Mouse (Mus musculus) lung, embryonic 14.5 days (tissue): ENCODE data around the gene Pax8. TPM values are rescaled to one million over a fixed set of nuclear protein-coding genes. Genes with fewer than 3 reads are reported as not detected.

Experiments
- ATAC-seq: fragments of 200-750 bp; cut with Nextera tagmentation; 2 replicates; pipeline ENCODE4 v1.8.0; 2017; ENCODE audit warnings: mild to moderate bottlenecking, moderate TSS enrichment, moderate library complexity; ENCODE audit not compliant: insufficient read depth
- DNase-seq: peaks from one replicate; pipeline ENCODE4 v3.0.0-alpha.2; 2015
- H3K27ac ChIP-seq: fragments of 300-500 bp; sonication (generic); 2 replicates; pipeline ENCODE4 v1.5.1; 2014; ENCODE audit warnings: low read depth, mild to moderate bottlenecking, moderate library complexity
- H3K27me3 ChIP-seq: fragments of 300-500 bp; sonication (generic); 2 replicates; pipeline ENCODE4 v1.6.1; 2014; ENCODE audit warnings: low read length, control low read depth; ENCODE audit not compliant: insufficient read depth
- H3K36me3 ChIP-seq: fragments of 300-500 bp; sonication (generic); 2 replicates; pipeline ENCODE4 v1.6.1; 2014; ENCODE audit warnings: control low read depth; ENCODE audit not compliant: insufficient read depth
- H3K4me1 ChIP-seq: fragments of 300-500 bp; sonication (generic); 2 replicates; pipeline ENCODE4 v1.6.1; 2014; ENCODE audit warnings: antibody characterized with exemption, control low read depth; ENCODE audit not compliant: insufficient read depth
- H3K4me2 ChIP-seq: fragments of 300-500 bp; sonication (generic); 2 replicates; pipeline ENCODE4 v1.6.1; 2014; ENCODE audit warnings: mild to moderate bottlenecking
- H3K4me3 ChIP-seq: fragments of 300-500 bp; sonication (generic); 2 replicates; pipeline ENCODE4 v1.5.1; 2014; ENCODE audit warnings: low read depth, low read length
- H3K9ac ChIP-seq: fragments of 300-500 bp; sonication (generic); 2 replicates; pipeline ENCODE4 v1.6.1; 2014
- H3K9me3 ChIP-seq: fragments of 300-500 bp; sonication (generic); 2 replicates; pipeline ENCODE4 v1.6.1; 2016; ENCODE audit warnings: low read depth, low read length, control low read depth
- CTCF ChIP-seq: IDR thresholded peaks from 2 replicates; pipeline ENCODE4 v1.5.1; 2016; ENCODE audit warnings: antibody characterized with exemption, low read depth
- WGBS: fragments of 180-500 bp; shearing (Covaris S2); extraction: QIAGEN DNeasy Blood & Tissue Kit; methylation state at CpG from one replicate; pipeline ENCODE4 v1.1.7; 2014; 5-methylcytosine and 5-hydroxymethylcytosine counted together
- polyA plus RNA-seq: library from polyadenylated mRNA; unstranded; fragments of >200 nt; fragmentation: Nextera tagmentation; extraction: Ambion mirVana; gene quantifications from 2 replicates; pipeline ENCODE4 v1.2.1, GENCODE M21; 2014

Pax8 gene
- polyA plus RNA-seq, 1 experiment from 2014 or later, result not detected

DNA sequence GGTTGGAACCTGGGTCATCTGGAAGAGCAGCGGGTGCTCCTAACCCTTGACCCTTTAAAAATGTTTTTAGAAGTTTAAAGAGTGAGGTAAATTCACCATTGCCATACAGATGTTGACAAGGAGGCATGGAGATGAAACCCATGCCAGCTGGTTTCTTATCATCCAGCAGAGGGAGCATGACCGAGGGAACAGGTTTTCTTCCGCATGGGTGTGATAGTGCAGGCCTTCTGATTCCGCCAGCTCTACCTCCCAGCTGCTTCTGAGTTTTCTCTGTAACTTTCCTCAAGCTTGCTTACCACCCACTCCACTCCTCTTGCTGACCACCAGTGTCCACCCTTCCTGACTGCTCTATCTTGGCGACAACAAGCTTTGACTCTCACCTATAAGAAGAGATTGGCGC, 15.2 kb upstream of the Pax8 start:
- Histone ChIP-seq H3K4me1 (no peaks in the 10 kb centered on the region), H3K4me3 (no peak overlapping the region), H3K36me3 (no peaks in the 10 kb centered on the region), H3K27ac (no peak overlapping the region), H3K9ac (no peak overlapping the region), H3K9me3 (no peaks in the 10 kb centered on the region), H3K4me2 (no peak overlapping the region), H3K27me3 (no peaks in the 10 kb centered on the region)
- DNase-seq (peak; percentile 55), ATAC-seq (no peak)
- WGBS, result 29% methylated on average over 6 of the region's 6 CpGs
- TF ChIP-seq CTCF, result peak; percentile 64

DNA sequence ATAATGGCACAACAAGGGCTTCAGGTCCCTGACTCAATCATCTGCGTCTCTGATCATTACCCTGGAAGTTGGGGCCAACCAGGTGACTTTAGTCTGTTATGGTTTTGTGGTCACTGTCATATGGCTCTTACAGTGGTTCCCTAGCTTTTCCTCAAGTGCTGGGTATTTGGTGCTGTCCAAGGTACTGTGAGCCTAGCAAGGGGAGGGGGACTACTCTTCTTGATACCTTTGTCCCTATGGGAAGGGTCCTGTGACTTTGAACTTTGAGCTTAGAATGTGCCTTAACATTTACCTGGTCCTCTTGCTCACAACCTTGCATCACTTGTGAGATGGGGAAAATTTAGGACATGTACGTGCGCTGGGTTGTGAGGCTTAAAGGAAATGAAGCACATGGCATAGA, 13.3 kb upstream of the Pax8 start:
- DNase-seq, result peak; percentile 44
- TF ChIP-seq CTCF, result no peak
- H3K27me3 ChIP-seq, result no peaks in the 10 kb centered on the region

GRCm38 (mm10) chr2:24487056-24487825, 11.8 kb upstream of the Pax8 start:
- Histone ChIP-seq H3K4me1 (no peaks in the 10 kb centered on the region), H3K27me3 (no peaks in the 10 kb centered on the region), H3K4me2 (no peak overlapping the region), H3K9me3 (no peaks in the 10 kb centered on the region), H3K27ac (no peak overlapping the region), H3K36me3 (no peaks in the 10 kb centered on the region), H3K4me3 (no peak overlapping the region), H3K9ac (no peak overlapping the region)
- ATAC-seq (no peak), DNase-seq (no peak)
- TF ChIP-seq CTCF, result no peak
- 60% methylated on average over 4 of the region's 4 CpGs for WGBS

More for the DNA sequence above, 13.3 kb upstream of the Pax8 start:
- Histone ChIP-seq H3K4me1 (no peaks in the 10 kb centered on the region), H3K4me2 (no peak overlapping the region), H3K36me3 (no peaks in the 10 kb centered on the region), H3K27ac (no peak overlapping the region), H3K9me3 (no peaks in the 10 kb centered on the region), H3K4me3 (no peak overlapping the region), H3K9ac (no peak overlapping the region)
- no peak for ATAC-seq
- WGBS, result 50% methylated on average over 3 of the region's 3 CpGs

- WGBS, result 85% methylated on average over 4 of the region's 4 CpGs
Observed at GRCm38 (mm10) chr2:24485398-24485797, 10.0 kb upstream of the Pax8 start.

GRCm38 (mm10) chr2:24479906-24480305, 4.5 kb upstream of the Pax8 start:
- Histone ChIP-seq H3K4me2 (no peak overlapping the region), H3K9me3 (no peaks in the 10 kb centered on the region), H3K27ac (no peak overlapping the region), H3K36me3 (no peaks in the 10 kb centered on the region), H3K4me1 (no peaks in the 10 kb centered on the region), H3K9ac (no peak overlapping the region), H3K4me3 (no peak overlapping the region), H3K27me3 (peaks cover 21% of the 10 kb centered on the region)
- ATAC-seq, result no peak
- TF ChIP-seq CTCF, result no peak
- WGBS, result 40% methylated on average over 2 of the region's 2 CpGs
- no peak for DNase-seq

More at GRCm38 (mm10) chr2:24485398-24485797, 10.0 kb upstream of the Pax8 start:
- no peak overlapping the region for H3K4me2 ChIP-seq
- no peak for ATAC-seq
- no peak overlapping the region for H3K4me3 ChIP-seq
- H3K36me3 ChIP-seq, result no peaks in the 10 kb centered on the region
- H3K27me3 ChIP-seq, result no peaks in the 10 kb centered on the region
- H3K9me3 ChIP-seq, result no peaks in the 10 kb centered on the region
- H3K9ac ChIP-seq, result no peak overlapping the region
- no peaks in the 10 kb centered on the region for H3K4me1 ChIP-seq
- no peak for TF ChIP-seq CTCF
- H3K27ac ChIP-seq, result no peak overlapping the region
- no peak for DNase-seq

DNA sequence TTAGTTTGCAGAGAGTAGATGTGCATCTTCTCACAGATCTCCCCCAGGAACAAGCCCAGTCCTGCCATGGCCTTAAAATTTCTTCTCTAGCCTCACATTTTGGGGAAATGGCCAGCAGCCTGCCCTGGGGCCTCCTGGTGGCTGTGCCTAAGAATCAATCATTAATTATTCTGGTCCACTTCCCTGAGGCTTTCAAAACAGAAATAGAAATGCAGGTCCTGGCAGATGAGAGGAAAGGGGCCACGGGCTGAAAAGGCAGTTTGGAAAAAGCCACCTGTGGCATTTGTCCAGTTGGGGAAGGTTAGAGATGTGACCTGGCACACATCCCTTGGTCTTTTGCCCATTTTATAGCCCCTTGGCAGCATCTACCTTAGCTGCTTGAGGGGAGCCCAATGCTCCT, 3.8 kb upstream of the Pax8 start:
- ATAC-seq (no peak), DNase-seq (no peak)
- H3K36me3 ChIP-seq, result no peaks in the 10 kb centered on the region
- no peak for TF ChIP-seq CTCF
- 21% methylated on average over 1 of the region's 1 CpGs for WGBS
- H3K27ac ChIP-seq, result no peak overlapping the region
- no peak overlapping the region for H3K9ac ChIP-seq
- no peaks in the 10 kb centered on the region for H3K9me3 ChIP-seq
- no peak overlapping the region for H3K4me2 ChIP-seq
- no peaks in the 10 kb centered on the region for H3K4me1 ChIP-seq
- H3K27me3 ChIP-seq, result peaks cover 29% of the 10 kb centered on the region
- no peak overlapping the region for H3K4me3 ChIP-seq

DNA sequence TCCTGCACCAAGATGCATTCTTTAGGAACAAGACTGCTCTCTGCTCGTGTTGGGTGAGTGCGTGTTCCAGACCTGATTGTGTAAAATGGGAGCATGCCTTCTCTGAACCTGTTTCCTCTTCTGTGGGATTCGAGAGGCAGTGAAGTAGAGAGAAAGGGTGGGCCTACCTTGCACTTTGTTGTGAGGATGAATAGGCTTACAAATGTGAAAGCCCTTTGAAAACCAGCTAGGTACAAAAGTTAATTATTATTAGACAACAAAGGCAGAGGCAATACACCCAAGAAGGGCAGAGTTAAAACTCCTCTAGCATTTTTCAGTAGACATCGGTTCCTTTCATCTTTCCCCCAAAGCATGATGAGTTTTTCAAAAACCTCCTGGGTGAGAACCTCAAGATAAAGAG, 3.2 kb upstream of the Pax8 start:
- Histone ChIP-seq H3K4me1 (no peaks in the 10 kb centered on the region), H3K36me3 (no peaks in the 10 kb centered on the region), H3K4me2 (no peak overlapping the region), H3K9ac (no peak overlapping the region), H3K4me3 (no peak overlapping the region), H3K27me3 (peaks cover 34% of the 10 kb centered on the region), H3K27ac (no peak overlapping the region), H3K9me3 (no peaks in the 10 kb centered on the region)
- TF ChIP-seq CTCF, result no peak
- no peak for ATAC-seq
- WGBS, result 52% methylated on average over 4 of the region's 4 CpGs
- DNase-seq, result no peak
